In the genomic region with DNA sequence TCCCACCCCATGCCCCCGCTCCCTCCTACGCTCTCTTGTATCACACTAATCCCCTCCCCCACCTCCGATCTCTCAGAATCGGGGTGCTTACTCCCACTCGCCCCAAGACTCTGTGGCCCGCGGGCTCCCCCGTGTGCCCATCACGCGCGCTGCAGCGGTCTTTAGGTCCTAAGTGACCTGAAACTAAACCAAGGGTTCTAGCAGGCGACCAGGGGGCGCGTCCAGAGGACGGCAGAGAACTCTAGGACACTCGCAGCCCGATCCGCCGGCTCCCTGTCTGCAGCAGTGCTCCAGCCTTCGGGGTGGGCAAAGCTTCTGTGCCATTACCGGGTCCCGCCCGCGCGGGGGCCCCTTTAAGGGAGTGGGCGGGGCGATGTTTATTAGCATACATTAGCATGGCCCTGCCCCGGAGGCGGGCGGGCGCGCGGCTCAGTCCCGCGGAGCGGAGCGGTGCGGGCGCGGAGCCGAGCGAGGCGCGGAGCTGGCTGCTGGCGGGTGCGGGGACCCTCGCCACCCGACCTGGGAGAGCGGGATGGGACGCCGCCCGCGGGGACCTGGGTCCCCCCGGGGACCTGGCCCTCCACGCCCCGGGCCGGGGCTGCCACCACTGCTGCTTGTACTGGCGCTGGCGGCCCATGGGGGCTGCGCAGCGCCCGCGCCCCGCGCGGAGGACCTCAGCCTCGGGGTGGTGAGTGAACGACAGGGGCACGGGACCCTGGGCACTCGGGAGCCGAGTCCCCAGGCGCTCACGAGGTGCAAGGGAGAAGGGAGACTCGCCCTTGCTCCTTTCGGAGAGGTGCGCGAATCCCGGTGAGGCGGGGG, we compare ENCODE assay signal across 8 mouse cellular contexts. TPM values are rescaled to one million over a fixed set of nuclear protein-coding genes. Genes with fewer than 3 reads are reported as not detected.
DNase-seq lines count a peak whose midpoint lies in the region; ATAC-seq lines count a peak whose summit lies in the region.

A gene (plus strand): TSS at position 409 of the 822 bp plus-strand sequence.

- H3K27ac ChIP-seq in embryonic facial prominence, embryonic 12.5 days = no peak within 1 kb of the TSS
- H3K27ac ChIP-seq in midbrain, embryonic 11.5 days (ENCODE audit: low read depth, low read length) = no peak within 1 kb of the TSS

- H3K27me3 ChIP-seq in embryonic facial prominence, embryonic 12.5 days = peaks cover 54% of the 10 kb centered on the region
- peaks cover 18% of the 10 kb centered on the region; the same call in 1 of the 2 replicates for H3K27me3 ChIP-seq in midbrain, embryonic 11.5 days (ENCODE audit: control insufficient read depth, insufficient read depth, low read length)

- H3K9ac ChIP-seq in embryonic facial prominence, embryonic 12.5 days = peak within 1 kb of the TSS; percentile 67
- H3K9ac ChIP-seq in midbrain, embryonic 11.5 days (ENCODE audit: low read length) = peak within 1 kb of the TSS; percentile 80

- ATAC-seq in embryonic facial prominence, embryonic 12.5 days (ENCODE audit: insufficient number of reproducible peaks, insufficient read depth, low FRiP score, low TSS enrichment) = peak; percentile 85
- ATAC-seq in midbrain, embryonic 11.5 days (ENCODE audit: low FRiP score) = peak; percentile 87

- DNase-seq in adrenal gland, postnatal 36 days = peak; percentile 88 to 94
- DNase-seq in heart, adult 11 months = peak; percentile 99
- DNase-seq in kidney, adult 11 months = peak; percentile 87
- DNase-seq in left cerebral cortex, postnatal 4 days = peak; percentile 85
- DNase-seq in midbrain, embryonic 11.5 days (ENCODE audit: low spot score, missing footprints) = peak; percentile 99
- DNase-seq in right cerebral cortex, postnatal 4 days = peak; percentile 88
- peak; percentile 86 for DNase-seq in yolk sac, embryonic 10.5 days (ENCODE audit: low spot score)

- H3K4me3 ChIP-seq in embryonic facial prominence, embryonic 12.5 days = peak within 1 kb of the TSS; percentile 72
- peak within 1 kb of the TSS; percentile 72 for H3K4me3 ChIP-seq in midbrain, embryonic 11.5 days (ENCODE audit: low read depth, low read length)

- intact Hi-C loops in left cerebral cortex, postnatal 4 days (cut with DNase I) = loop anchor here (5.0 kb wide), 1 partner anchor 407 kb away; no protein-coding TSS in a partner anchor

- H3K36me3 ChIP-seq in embryonic facial prominence, embryonic 12.5 days = no peaks in the 10 kb centered on the region
- no peaks in the 10 kb centered on the region for H3K36me3 ChIP-seq in midbrain, embryonic 11.5 days (ENCODE audit: control insufficient read depth, insufficient read depth, low read length)

- under 1% methylated on average over 65 of the region's 80 CpGs for WGBS in embryonic facial prominence, embryonic 12.5 days
- WGBS in midbrain, embryonic 11.5 days = under 1% methylated on average over 71 of the region's 80 CpGs

- H3K9me3 ChIP-seq in embryonic facial prominence, embryonic 12.5 days = no peaks in the 10 kb centered on the region
- no peaks in the 10 kb centered on the region for H3K9me3 ChIP-seq in midbrain, embryonic 11.5 days (ENCODE audit: control insufficient read depth, low read length)

- peaks cover 19% of the 10 kb centered on the region for H3K4me1 ChIP-seq in embryonic facial prominence, embryonic 12.5 days
- peaks cover 19% of the 10 kb centered on the region for H3K4me1 ChIP-seq in midbrain, embryonic 11.5 days (ENCODE audit: control insufficient read depth, insufficient read depth, low read length)

- peak within 1 kb of the TSS; percentile 100 for H3K4me2 ChIP-seq in embryonic facial prominence, embryonic 12.5 days (replicated peaks)
- peak within 1 kb of the TSS; percentile 99 for H3K4me2 ChIP-seq in midbrain, embryonic 11.5 days

RNA-seq across cellular contexts. Expression of the gene that starts here (rescaled TPM):
- 1 to 10 TPM in 1 of 2 experiments, under 1 TPM in 1; 0.95 to 1.9 TPM for total RNA-seq in adrenal gland, postnatal 36 days (2021)
- 3.5 and 3.7 TPM in 2 replicates for polyA plus RNA-seq in embryonic facial prominence, embryonic 12.5 days (2016; fragmentation: Nextera tagmentation; extraction: Ambion mirVana)
- 10 to 100 TPM; 39.5 to 47.2 TPM for total RNA-seq in left cerebral cortex, postnatal 4 days (2021)
- 3.6 and 4.6 TPM in 2 replicates for polyA plus RNA-seq in midbrain, embryonic 11.5 days (2014; fragmentation: Nextera tagmentation; extraction: Ambion mirVana)

Comparison
In these comparisons a context has a peak if more than half of its experiments do, and no peak if none do; other contexts are left out.
1. RNA of the gene that starts here (total RNA-seq): 39.5 to 47.2 TPM in left cerebral cortex, postnatal 4 days; 0.95 to 1.9 TPM in adrenal gland, postnatal 36 days; every median in the first group is over 10 times any median in the second.
2. Peak in every context shown above with its lines, with median percentiles within 50 percentile points of each other: DNase-seq.